Mouse (Mus musculus): ENCODE measurements at regions not wholly inside any gene's neighbourhood (a gene's known extent, or its start where the extent isn't known, plus 50 kb on each side); places are given as distances from the start of the nearest gene placed in this dataset.
A peak's percentile ranks its signal among the peaks of the same experiment; 100 is the strongest.

DNA sequence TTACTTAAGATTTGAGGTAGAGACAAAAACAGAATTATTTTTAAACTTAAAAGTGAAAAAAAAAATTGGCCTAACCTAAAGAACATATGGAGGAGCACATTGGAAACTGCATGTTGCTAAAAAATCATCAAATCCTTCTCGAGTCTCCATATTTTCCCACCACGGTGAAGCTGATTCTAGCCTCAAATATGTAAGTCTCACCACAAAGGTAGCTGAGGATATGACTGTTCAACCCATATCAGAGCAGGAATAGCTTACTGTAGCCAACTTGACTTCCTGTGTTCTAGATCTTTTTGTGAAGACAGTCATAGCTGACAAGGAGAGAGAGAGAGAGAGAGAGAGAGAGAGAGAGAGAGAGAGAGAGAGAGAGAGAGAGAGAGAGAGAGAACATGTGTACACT is 1039.8 kb downstream of the Car8 start:
- no peak for ATAC-seq
- 93% methylated on average over 2 of the region's 2 CpGs for WGBS
- no peaks in the 10 kb centered on the region for H3K27me3 ChIP-seq (replicated peaks; ENCODE audit: control insufficient read depth, insufficient read depth, low read length)
- H3K36me3 ChIP-seq (ENCODE audit: control insufficient read depth, insufficient read depth, low read length) = no peaks in the 10 kb centered on the region
- H3K4me3 ChIP-seq (ENCODE audit: low read length) = no peak overlapping the region
- no peaks in the 10 kb centered on the region for H3K9me3 ChIP-seq (ENCODE audit: control insufficient read depth, low read length)
- H3K4me2 ChIP-seq (ENCODE audit: low read depth, low read length) = no peak overlapping the region
- no peak overlapping the region for H3K27ac ChIP-seq (ENCODE audit: low read length)
- no peaks in the 10 kb centered on the region for H3K4me1 ChIP-seq (ENCODE audit: control insufficient read depth, insufficient read depth, low read length)
- H3K9ac ChIP-seq (ENCODE audit: low read depth, low read length) = no peak overlapping the region

DNA sequence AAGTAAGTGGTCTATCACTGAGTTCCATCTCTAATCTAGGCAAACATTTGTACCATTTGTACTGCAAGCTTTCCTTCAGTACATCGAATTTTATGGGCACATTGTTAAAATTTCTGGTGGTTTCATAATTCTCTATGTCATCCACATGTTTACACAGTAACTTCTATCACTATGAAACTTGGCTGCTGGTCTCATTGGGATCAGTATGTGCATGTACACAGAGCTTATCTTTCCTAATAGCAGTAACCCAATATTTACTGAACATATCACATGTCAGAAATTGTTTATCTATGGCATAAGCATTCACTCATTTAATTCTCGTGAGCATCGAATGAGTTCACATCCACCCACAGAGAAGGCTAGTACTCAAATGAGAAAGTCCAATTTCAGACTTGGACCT is 1042.3 kb downstream of the Car8 start:
- Histone ChIP-seq H3K27ac (ENCODE audit: low read length) (no peak overlapping the region), H3K9ac (ENCODE audit: low read depth, low read length) (no peak overlapping the region), H3K4me2 (ENCODE audit: low read depth, low read length) (no peak overlapping the region), H3K4me3 (ENCODE audit: low read length) (no peak overlapping the region), H3K36me3 (ENCODE audit: control insufficient read depth, insufficient read depth, low read length) (no peaks in the 10 kb centered on the region), H3K27me3 (replicated peaks; ENCODE audit: control insufficient read depth, insufficient read depth, low read length) (no peaks in the 10 kb centered on the region), H3K9me3 (ENCODE audit: control insufficient read depth, low read length) (no peaks in the 10 kb centered on the region), H3K4me1 (ENCODE audit: control insufficient read depth, insufficient read depth, low read length) (no peaks in the 10 kb centered on the region)
- WGBS = 43% methylated on average over 3 of the region's 3 CpGs
- ATAC-seq = no peak

GRCm38 (mm10) chr4:7195619-7196018 is 1043.2 kb downstream of the Car8 start:
- Histone ChIP-seq H3K4me1 (ENCODE audit: control insufficient read depth, insufficient read depth, low read length) (no peaks in the 10 kb centered on the region), H3K27me3 (replicated peaks; ENCODE audit: control insufficient read depth, insufficient read depth, low read length) (no peaks in the 10 kb centered on the region), H3K36me3 (ENCODE audit: control insufficient read depth, insufficient read depth, low read length) (no peaks in the 10 kb centered on the region), H3K9ac (ENCODE audit: low read depth, low read length) (no peak overlapping the region), H3K4me2 (ENCODE audit: low read depth, low read length) (no peak overlapping the region), H3K27ac (ENCODE audit: low read length) (no peak overlapping the region), H3K4me3 (ENCODE audit: low read length) (no peak overlapping the region), H3K9me3 (ENCODE audit: control insufficient read depth, low read length) (no peaks in the 10 kb centered on the region)
- WGBS = 78% methylated on average over 1 of the region's 1 CpGs
- ATAC-seq = no peak

DNA sequence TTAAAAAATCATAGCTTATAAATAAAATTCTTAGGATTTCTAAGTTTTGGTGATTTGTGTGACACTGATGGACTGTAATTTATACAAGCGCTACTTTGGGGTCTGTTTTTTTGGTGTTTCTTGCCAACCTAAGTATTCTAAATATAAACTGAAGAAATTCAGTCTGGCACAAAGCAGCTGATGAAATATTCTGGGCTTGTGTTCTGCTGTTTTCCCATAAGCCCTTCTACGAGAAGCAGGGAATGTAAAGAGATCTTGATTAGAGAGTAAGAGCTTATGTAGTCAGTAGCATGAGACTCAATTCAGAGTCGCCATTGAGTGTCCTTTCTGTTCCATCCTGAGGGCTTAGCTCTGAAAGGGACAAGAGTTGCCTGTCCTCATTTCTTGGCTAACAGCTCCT is 1046.9 kb downstream of the Car8 start:
- Histone ChIP-seq H3K4me3 (ENCODE audit: low read length) (no peak overlapping the region), H3K4me1 (ENCODE audit: control insufficient read depth, insufficient read depth, low read length) (no peaks in the 10 kb centered on the region), H3K36me3 (ENCODE audit: control insufficient read depth, insufficient read depth, low read length) (no peaks in the 10 kb centered on the region), H3K9ac (ENCODE audit: low read depth, low read length) (no peak overlapping the region), H3K27me3 (replicated peaks; ENCODE audit: control insufficient read depth, insufficient read depth, low read length) (no peaks in the 10 kb centered on the region), H3K9me3 (ENCODE audit: control insufficient read depth, low read length) (no peaks in the 10 kb centered on the region), H3K27ac (ENCODE audit: low read length) (no peak overlapping the region), H3K4me2 (ENCODE audit: low read depth, low read length) (no peak overlapping the region)
- 62% methylated on average over 3 of the region's 3 CpGs for WGBS
- no peak for ATAC-seq

DNA sequence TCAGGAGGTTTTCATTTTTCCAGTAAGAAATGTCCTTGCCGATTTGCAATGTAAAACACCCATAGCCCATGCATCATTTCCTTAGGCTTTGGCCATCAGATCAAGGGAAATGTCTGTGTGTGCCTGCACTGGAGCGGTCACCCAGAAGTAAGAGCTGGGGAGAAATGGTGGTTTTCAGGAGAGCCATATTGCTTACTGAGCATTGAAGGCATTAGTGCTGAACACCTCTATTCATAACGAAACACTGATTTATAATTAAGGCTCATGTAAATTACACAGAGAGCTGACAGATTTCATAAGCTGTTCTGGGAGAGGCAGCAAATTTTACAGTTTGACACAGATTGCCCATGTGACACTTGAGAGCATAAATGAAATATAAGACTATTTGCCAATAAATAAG is 1047.6 kb downstream of the Car8 start:
- 82% methylated on average over 3 of the region's 3 CpGs for WGBS

DNA sequence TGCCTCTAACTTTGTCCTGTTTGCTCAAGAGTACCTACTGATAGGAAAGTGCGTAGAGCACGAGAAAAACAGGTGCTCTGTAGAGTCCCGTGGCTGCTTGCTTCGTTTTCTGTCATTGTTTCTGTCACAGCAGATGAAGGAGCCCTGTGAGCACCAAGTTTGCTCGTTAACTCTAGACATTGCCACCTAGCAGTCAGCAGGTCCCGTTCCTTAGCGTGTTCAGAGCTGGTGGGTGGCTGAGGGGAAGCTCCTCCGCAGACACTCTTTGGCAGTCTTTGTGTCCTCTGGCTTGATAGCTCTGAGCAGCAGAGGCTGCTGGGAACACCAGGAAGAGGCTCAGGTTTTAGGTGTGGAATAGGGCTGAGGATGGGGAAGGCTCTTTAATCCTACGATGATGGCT is 1063.8 kb downstream of the Car8 start:
- H3K27me3 ChIP-seq (replicated peaks; ENCODE audit: control insufficient read depth, insufficient read depth, low read length) = no peaks in the 10 kb centered on the region
- H3K9ac ChIP-seq (ENCODE audit: low read depth, low read length) = no peak overlapping the region
- H3K27ac ChIP-seq (ENCODE audit: low read length) = no peak overlapping the region
- no peaks in the 10 kb centered on the region for H3K4me1 ChIP-seq (ENCODE audit: control insufficient read depth, insufficient read depth, low read length)
- no peaks in the 10 kb centered on the region for H3K36me3 ChIP-seq (ENCODE audit: control insufficient read depth, insufficient read depth, low read length)
- no peak overlapping the region for H3K4me3 ChIP-seq (ENCODE audit: low read length)
- H3K4me2 ChIP-seq (ENCODE audit: low read depth, low read length) = no peak overlapping the region
- 80% methylated on average over 9 of the region's 9 CpGs for WGBS
- H3K9me3 ChIP-seq (ENCODE audit: control insufficient read depth, low read length) = no peaks in the 10 kb centered on the region
- no peak for ATAC-seq

More for the DNA sequence above, 1047.6 kb downstream of the Car8 start:
- Histone ChIP-seq H3K27ac (ENCODE audit: low read length) (no peak overlapping the region), H3K27me3 (replicated peaks; ENCODE audit: control insufficient read depth, insufficient read depth, low read length) (no peaks in the 10 kb centered on the region), H3K4me1 (ENCODE audit: control insufficient read depth, insufficient read depth, low read length) (no peaks in the 10 kb centered on the region), H3K9me3 (ENCODE audit: control insufficient read depth, low read length) (no peaks in the 10 kb centered on the region), H3K4me3 (ENCODE audit: low read length) (no peak overlapping the region), H3K9ac (ENCODE audit: low read depth, low read length) (no peak overlapping the region), H3K36me3 (ENCODE audit: control insufficient read depth, insufficient read depth, low read length) (no peaks in the 10 kb centered on the region), H3K4me2 (ENCODE audit: low read depth, low read length) (no peak overlapping the region)
- ATAC-seq = no peak

DNA sequence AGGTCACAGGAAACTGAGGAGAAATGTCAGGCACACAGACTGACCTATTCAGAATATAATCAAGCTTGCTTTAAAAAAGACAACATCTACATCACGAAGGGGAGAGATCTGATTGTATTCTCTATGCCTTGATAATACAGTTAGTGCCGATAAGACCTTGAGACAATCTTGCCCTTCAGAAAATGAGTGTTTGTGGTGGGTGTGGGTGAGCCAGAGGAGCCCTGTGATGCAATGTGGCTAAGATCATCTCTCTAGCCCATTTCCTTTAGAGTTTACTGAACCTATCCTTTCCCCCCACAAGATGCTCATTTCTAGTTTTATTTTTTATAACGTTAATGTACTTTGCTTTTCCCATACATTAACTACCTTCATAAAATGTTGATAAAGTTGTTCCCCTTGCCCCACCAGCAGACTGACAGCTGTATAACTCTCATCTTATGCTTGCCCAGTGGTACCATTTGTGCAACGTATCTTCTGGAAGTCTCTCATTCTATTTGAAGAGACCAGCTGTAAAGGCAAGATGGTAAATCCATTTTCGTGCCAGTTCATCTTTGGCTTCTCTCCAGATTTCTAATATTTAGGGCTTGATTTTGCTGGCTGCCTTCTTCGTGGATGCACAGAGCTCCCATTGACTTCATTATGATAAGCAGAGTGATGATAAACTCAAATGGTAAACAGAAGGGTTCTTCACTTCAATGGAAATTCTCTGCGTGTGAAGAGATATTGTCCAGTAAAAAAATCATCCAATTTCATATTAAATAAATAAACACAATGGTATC is 1066.1 kb downstream of the Car8 start:
- H3K27me3 ChIP-seq (replicated peaks; ENCODE audit: control insufficient read depth, insufficient read depth, low read length) = no peaks in the 10 kb centered on the region
- H3K4me1 ChIP-seq (ENCODE audit: control insufficient read depth, insufficient read depth, low read length) = no peaks in the 10 kb centered on the region
- WGBS = 69% methylated on average over 7 of the region's 7 CpGs
- no peaks in the 10 kb centered on the region for H3K9me3 ChIP-seq (ENCODE audit: control insufficient read depth, low read length)
- 0 out of 2 replicates have a peak, but pooled peaks have one; percentile 19 for ATAC-seq
- no peaks in the 10 kb centered on the region for H3K36me3 ChIP-seq (ENCODE audit: control insufficient read depth, insufficient read depth, low read length)
- no peak overlapping the region for H3K9ac ChIP-seq (ENCODE audit: low read depth, low read length)
- no peak overlapping the region for H3K4me3 ChIP-seq (ENCODE audit: low read length)
- no peak overlapping the region for H3K27ac ChIP-seq (ENCODE audit: low read length)
- no peak overlapping the region for H3K4me2 ChIP-seq (ENCODE audit: low read depth, low read length)

- Histone ChIP-seq H3K27me3 (replicated peaks; ENCODE audit: control insufficient read depth, insufficient read depth, low read length) (no peaks in the 10 kb centered on the region), H3K9me3 (ENCODE audit: control insufficient read depth, low read length) (no peaks in the 10 kb centered on the region), H3K9ac (ENCODE audit: low read depth, low read length) (no peak overlapping the region), H3K36me3 (ENCODE audit: control insufficient read depth, insufficient read depth, low read length) (no peaks in the 10 kb centered on the region), H3K4me2 (ENCODE audit: low read depth, low read length) (no peak overlapping the region), H3K4me1 (ENCODE audit: control insufficient read depth, insufficient read depth, low read length) (no peaks in the 10 kb centered on the region), H3K27ac (ENCODE audit: low read length) (peak overlapping the region; percentile 55), H3K4me3 (ENCODE audit: low read length) (no peak overlapping the region)
- peak; percentile 93 for ATAC-seq
- WGBS = 40% methylated on average over 4 of the region's 4 CpGs
These were observed 1067.0 kb downstream of the Car8 start for GRCm38 (mm10) chr4:7171637-7172417.

GRCm38 (mm10) chr4:7161411-7161810 is 1077.4 kb downstream of the Car8 start:
- H3K4me2 ChIP-seq (ENCODE audit: low read depth, low read length) = no peak overlapping the region
- H3K27me3 ChIP-seq (replicated peaks; ENCODE audit: control insufficient read depth, insufficient read depth, low read length) = no peaks in the 10 kb centered on the region
- no peaks in the 10 kb centered on the region for H3K4me1 ChIP-seq (ENCODE audit: control insufficient read depth, insufficient read depth, low read length)
- H3K36me3 ChIP-seq (ENCODE audit: control insufficient read depth, insufficient read depth, low read length) = no peaks in the 10 kb centered on the region
- 74% methylated on average over 4 of the region's 4 CpGs for WGBS
- no peak overlapping the region for H3K27ac ChIP-seq (ENCODE audit: low read length)
- H3K4me3 ChIP-seq (ENCODE audit: low read length) = no peak overlapping the region
- no peak for ATAC-seq
- H3K9me3 ChIP-seq (ENCODE audit: control insufficient read depth, low read length) = no peaks in the 10 kb centered on the region
- H3K9ac ChIP-seq (ENCODE audit: low read depth, low read length) = no peak overlapping the region
